Mouse (Mus musculus) liver, embryonic 18 days (tissue): ENCODE data around the gene Gm20883. TPM values are rescaled to one million over a fixed set of nuclear protein-coding genes. Genes with fewer than 3 reads are reported as not detected.

Experiments used
- polyA plus RNA-seq: library from polyadenylated mRNA; depleted of rRNA; stranded (reverse); fragments of >200 nt; gene quantifications from 2 replicates; pipeline ENCODE4 v1.2.3, GENCODE M21; 2012; rRNA removed

Gm20883 gene
- polyA plus RNA-seq: not detected in 2 replicates

GRCm38 (mm10) chrY:50607951-50608350 lies at the start of gene Gm20883:
Gene Gm20883, plus strand, starts transcription at chrY:50608251.

